Mouse (Mus musculus) liver, adult 2 months (tissue): Measurements from ENCODE around the gene Mtss1l. TPM values are rescaled to one million over a fixed set of nuclear protein-coding genes. Genes with fewer than 3 reads are reported as not detected.
A peak's percentile ranks its signal among the peaks of the same experiment; 100 is the strongest.

Source experiments
- DNase-seq: peaks from one replicate; pipeline ENCODE4 v3.0.0-alpha.2; 2011; ENCODE audit warnings: low read depth, low spot score; ENCODE audit errors: extremely low read depth
- H3K27ac ChIP-seq: fragments of 200-500 bp; replicated peaks from 2 replicates; pipeline ENCODE4 v1.5.1; 2012; ENCODE audit warnings: low read depth, mild to moderate bottlenecking, control low read depth, inconsistent platforms, low read length; ENCODE audit not compliant: insufficient read depth
- H3K27me3 ChIP-seq: fragments of 200-500 bp; 2 replicates; pipeline ENCODE4 v1.6.1; 2012; ENCODE audit warnings: mild to moderate bottlenecking, moderate library complexity, low read length, inconsistent platforms; ENCODE audit not compliant: control insufficient read depth, insufficient read depth
- H3K36me3 ChIP-seq: fragments of 200-500 bp; 2 replicates; pipeline ENCODE4 v1.6.1; 2012; ENCODE audit warnings: low read length, inconsistent platforms; ENCODE audit not compliant: control insufficient read depth, insufficient read depth
- H3K4me1 ChIP-seq: fragments of 200-500 bp; 2 replicates; pipeline ENCODE4 v1.6.1; 2011; ENCODE audit warnings: low read length; ENCODE audit not compliant: control insufficient read depth, insufficient read depth
- H3K4me3 ChIP-seq: fragments of 200-500 bp; 2 replicates; pipeline ENCODE4 v1.5.1; 2011; ENCODE audit warnings: low read depth, mild to moderate bottlenecking, control low read depth, low read length, moderate library complexity; ENCODE audit not compliant: insufficient read depth
- H3K79me2 ChIP-seq: fragments of 200-500 bp; 2 replicates; pipeline ENCODE4 v1.6.1; 2012; ENCODE audit warnings: inconsistent platforms, mild to moderate bottlenecking, low read length, moderate library complexity; ENCODE audit not compliant: control insufficient read depth, insufficient read depth
- H3K9ac ChIP-seq: fragments of 200-500 bp; 2 replicates; pipeline ENCODE4 v1.6.1; 2012; ENCODE audit warnings: low read depth, mild to moderate bottlenecking, control low read depth, inconsistent platforms, low read length
- CTCF ChIP-seq: fragments of 200-500 bp; IDR thresholded peaks from 2 replicates; pipeline ENCODE4 v1.5.1; 2011; ENCODE audit warnings: low read depth, low read length, control low read depth
- POLR2A ChIP-seq: fragments of 200-500 bp; IDR thresholded peaks from 2 replicates; pipeline ENCODE4 v1.6.1; 2011; ENCODE audit warnings: low read length, control low read depth; ENCODE audit not compliant: insufficient read depth; ENCODE audit errors: extremely low read depth
- WGBS: fragments of 180-500 bp; shearing (Covaris S2); methylation state at CpG from one replicate; pipeline ENCODE4 v1.1.7; 2018; 5-methylcytosine and 5-hydroxymethylcytosine counted together
- polyA plus RNA-seq: library from polyadenylated mRNA; depleted of rRNA; stranded (reverse); fragments of >200 nt; gene quantifications from 2 replicates; pipeline ENCODE4 v1.2.3, GENCODE M21; 2012
- total RNA-seq: library from RNA; depleted of rRNA; stranded (reverse); fragments of >200 nt; gene quantifications from 2 replicates; pipeline ENCODE4 v1.2.3, GENCODE M21; 2014

Mtss1l gene
- total and polyA plus RNA-seq, 2 experiments: 0.55 to 3.7 TPM

DNA sequence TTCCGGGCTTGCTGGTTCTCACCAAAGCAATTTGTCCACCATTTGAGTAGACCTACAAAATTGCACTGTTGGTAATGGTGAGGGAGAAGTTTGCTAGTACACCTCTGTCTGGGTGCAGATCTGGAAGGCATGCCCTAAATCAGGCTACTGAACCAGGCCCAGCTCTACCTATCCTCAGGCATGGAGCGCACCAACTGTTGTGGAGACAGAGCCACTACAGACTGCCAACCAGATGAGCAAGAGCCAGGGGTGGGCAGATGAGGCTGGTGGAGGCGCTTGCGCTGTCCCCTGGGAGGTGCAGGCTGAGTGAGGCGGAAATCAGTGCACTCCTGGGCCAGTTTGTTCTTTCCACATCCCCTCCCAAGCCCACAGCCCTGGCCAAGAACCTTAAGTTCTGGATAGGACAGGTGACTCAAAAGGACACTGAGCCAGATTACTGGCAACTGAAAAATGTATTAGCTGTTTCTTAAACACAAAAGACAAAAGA, 44.1 kb upstream of the Mtss1l start:
- H3K36me3 ChIP-seq: peaks cover 3% of the 10 kb centered on the region; the same call in 1 of the 2 replicates

DNA sequence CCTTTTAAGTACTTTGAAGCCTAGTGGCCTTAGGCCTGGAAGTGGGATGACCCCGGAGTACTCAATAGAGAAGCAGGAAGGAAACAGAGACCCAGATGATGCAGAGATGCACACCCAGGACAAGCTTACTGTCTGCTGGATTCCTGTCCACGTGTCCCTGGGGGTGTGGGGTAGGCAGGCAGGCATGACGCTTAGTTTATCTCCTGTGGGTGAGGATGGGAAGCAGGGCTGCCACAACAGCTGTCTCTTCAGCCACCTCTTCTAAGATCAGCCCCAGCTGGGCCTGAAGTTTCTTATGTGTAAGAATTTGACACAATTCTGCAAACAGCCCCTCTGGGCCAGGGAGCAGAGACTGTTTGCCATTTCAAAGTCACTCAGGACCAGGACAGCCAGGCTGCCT, 42.3 kb upstream of the Mtss1l start:
- Histone ChIP-seq H3K27ac (no peak overlapping the region), H3K4me1 (no peaks in the 10 kb centered on the region)

More for the DNA sequence above, 44.1 kb upstream of the Mtss1l start:
- no peaks in the 10 kb centered on the region for H3K27me3 ChIP-seq
- no peak for DNase-seq
- TF ChIP-seq POLR2A: no peak
- TF ChIP-seq CTCF: no peak
- H3K79me2 ChIP-seq: no peaks in the 10 kb centered on the region
- 93% methylated on average over 5 of the region's 5 CpGs for WGBS
- no peak overlapping the region for H3K4me3 ChIP-seq
- no peak overlapping the region for H3K9ac ChIP-seq
- H3K4me1 ChIP-seq: peaks cover 6% of the 10 kb centered on the region; the same call in 1 of the 2 replicates
- H3K27ac ChIP-seq: no peak overlapping the region

GRCm38 (mm10) chr8:110687726-110688125, 33.5 kb upstream of the Mtss1l start:
- 74% methylated on average over 5 of the region's 5 CpGs for WGBS
- Histone ChIP-seq H3K27me3 (no peaks in the 10 kb centered on the region), H3K36me3 (peaks cover 19% of the 10 kb centered on the region; the same call in 1 of the 2 replicates), H3K79me2 (no peaks in the 10 kb centered on the region), H3K4me3 (no peak overlapping the region), H3K27ac (peak overlapping the region; percentile 33), H3K4me1 (0 out of 2 replicates have a peak, but pooled peaks cover 4% of the 10 kb centered on the region), H3K9ac (no peak overlapping the region)
- no peak for TF ChIP-seq CTCF
- TF ChIP-seq POLR2A: no peak
- DNase-seq: peak; percentile 54

More for the DNA sequence above, 42.3 kb upstream of the Mtss1l start:
- TF ChIP-seq CTCF: no peak
- TF ChIP-seq POLR2A: no peak
- H3K79me2 ChIP-seq: no peaks in the 10 kb centered on the region
- DNase-seq: no peak
- H3K4me3 ChIP-seq: no peak overlapping the region
- no peak overlapping the region for H3K9ac ChIP-seq
- WGBS: 84% methylated on average over 3 of the region's 3 CpGs
- H3K36me3 ChIP-seq: peaks cover 5% of the 10 kb centered on the region; the same call in 1 of the 2 replicates
- H3K27me3 ChIP-seq: no peaks in the 10 kb centered on the region

DNA sequence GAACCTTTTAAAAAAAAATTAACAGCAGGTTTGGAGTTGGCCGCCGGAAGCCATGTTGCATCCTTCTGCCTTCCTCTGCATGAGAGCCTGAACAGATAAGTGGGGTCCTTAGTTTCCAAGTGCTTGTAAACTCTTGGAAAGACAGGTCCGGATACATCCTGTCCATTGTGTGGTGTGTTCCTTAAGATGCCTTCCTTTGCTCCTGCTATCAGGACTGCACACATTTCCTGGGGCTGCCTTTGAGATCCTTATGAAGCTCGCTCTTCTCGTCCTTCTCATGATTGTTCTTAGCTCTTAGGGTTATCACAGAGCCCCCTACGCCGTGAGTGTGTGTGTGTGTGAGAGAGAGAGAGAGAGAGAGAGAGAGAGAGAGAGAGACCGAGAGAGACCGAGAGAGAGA, 31.3 kb upstream of the Mtss1l start:
- peaks cover 12% of the 10 kb centered on the region; the same call in 1 of the 2 replicates for H3K36me3 ChIP-seq
- H3K79me2 ChIP-seq: no peaks in the 10 kb centered on the region
- H3K27me3 ChIP-seq: no peaks in the 10 kb centered on the region
- H3K4me3 ChIP-seq: no peak overlapping the region
- H3K4me1 ChIP-seq: 0 out of 2 replicates have a peak, but pooled peaks cover 4% of the 10 kb centered on the region
- H3K9ac ChIP-seq: no peak overlapping the region
- whole genome bisulfite sequencing: 74% methylated on average over 9 of the region's 9 CpGs
- DNase-seq: peak; percentile 16
- peak overlapping the region; percentile 20 for H3K27ac ChIP-seq
- TF ChIP-seq CTCF (no peak), POLR2A (no peak)

- H3K9ac ChIP-seq: no peak overlapping the region
- H3K4me1 ChIP-seq: no peaks in the 10 kb centered on the region
- H3K36me3 ChIP-seq: peaks cover 5% of the 10 kb centered on the region; the same call in 1 of the 2 replicates
- no peak for DNase-seq
- TF ChIP-seq CTCF (no peak), POLR2A (no peak)
- no peaks in the 10 kb centered on the region for H3K79me2 ChIP-seq
- H3K27ac ChIP-seq: no peak overlapping the region
- no peaks in the 10 kb centered on the region for H3K27me3 ChIP-seq
- WGBS: 80% methylated on average over 5 of the region's 5 CpGs
- H3K4me3 ChIP-seq: no peak overlapping the region
Measured at GRCm38 (mm10) chr8:110694226-110694625, 27.1 kb upstream of the Mtss1l start.

GRCm38 (mm10) chr8:110694826-110695225, 26.4 kb upstream of the Mtss1l start:
- 73% methylated on average over 4 of the region's 4 CpGs for WGBS
- Histone ChIP-seq H3K79me2 (no peaks in the 10 kb centered on the region), H3K4me1 (no peaks in the 10 kb centered on the region), H3K27me3 (no peaks in the 10 kb centered on the region), H3K9ac (no peak overlapping the region), H3K27ac (no peak overlapping the region), H3K4me3 (no peak overlapping the region), H3K36me3 (peaks cover 2% of the 10 kb centered on the region; the same call in 1 of the 2 replicates)
- no peak for TF ChIP-seq CTCF
- DNase-seq: no peak
